Mouse (Mus musculus) C2C12 (cell line): ENCODE results near the gene Calcoco2. TPM values are rescaled to one million over a fixed set of nuclear protein-coding genes. Genes with fewer than 3 reads are reported as not detected.

Experiments
- H3K27me3 ChIP-seq: one replicate; pipeline ENCODE4 v1.6.1; 2011; ENCODE audit not compliant: control insufficient read depth, insufficient read depth, insufficient read length
- H3K36me3 ChIP-seq: one replicate; pipeline ENCODE4 v1.6.1; 2011; ENCODE audit not compliant: control insufficient read depth, insufficient read depth
- H3K4me3 ChIP-seq: one replicate; pipeline ENCODE4 v1.5.1; 2011; ENCODE audit warnings: mild to moderate bottlenecking, control low read depth; ENCODE audit not compliant: poor library complexity, insufficient read depth, severe bottlenecking
- H3K79me2 ChIP-seq: one replicate; pipeline ENCODE4 v1.6.1; 2011; ENCODE audit not compliant: control insufficient read depth, insufficient read depth
- H3K79me3 ChIP-seq: one replicate; pipeline ENCODE4 v1.6.1; 2011; ENCODE audit warnings: low read depth, control low read depth
- H3ac ChIP-seq: one replicate; pipeline ENCODE3; 2011; ENCODE audit warnings: low read depth; ENCODE audit not compliant: control insufficient read depth, insufficient read length
- CEBPB ChIP-seq: IDR thresholded peaks from one replicate; pipeline ENCODE4 v1.6.1; 2011; ENCODE audit warnings: low read depth, mild to moderate bottlenecking, control low read depth, moderate library complexity
- CTCF ChIP-seq: IDR thresholded peaks from one replicate; pipeline ENCODE4 v1.5.1; 2011; ENCODE audit not compliant: control insufficient read depth, insufficient read depth, insufficient read length
- FOSL1 ChIP-seq: IDR thresholded peaks from one replicate; pipeline ENCODE4 v1.8.0; 2011; ENCODE audit warnings: mild to moderate bottlenecking, low read length; ENCODE audit not compliant: poor library complexity, insufficient read depth, severe bottlenecking
- MAX ChIP-seq: IDR thresholded peaks from one replicate; pipeline ENCODE4 v1.6.1; 2011; ENCODE audit warnings: mild to moderate bottlenecking, control low read depth
- MYOD1 ChIP-seq: IDR thresholded peaks from one replicate; pipeline ENCODE4 v1.6.1; 2011; ENCODE audit warnings: low read depth; ENCODE audit not compliant: control insufficient read depth, insufficient read length
- MYOG ChIP-seq: IDR thresholded peaks from one replicate; pipeline ENCODE4 v1.6.1; 2011; ENCODE audit not compliant: control insufficient read depth, insufficient read length; ENCODE audit errors: extremely low read depth
- USF1 ChIP-seq: IDR thresholded peaks from one replicate; pipeline ENCODE4 v1.6.1; 2011; ENCODE audit warnings: low read depth, mild to moderate bottlenecking, control low read depth, moderate library complexity
- long read RNA-seq, 2 experiments: library from polyadenylated mRNA; unstranded; transcript quantifications; one replicate each; pipeline ENCODE4 v2.0.0; 2019 to 2020
- polyA plus RNA-seq: library from polyadenylated mRNA; unstranded; fragments of >200 nt; fragmentation: generic; extraction: Trizol; gene quantifications from one replicate; pipeline ENCODE4 v1.2.1, GENCODE M21; 2012; ENCODE audit warnings: missing spikeins

The Calcoco2 gene
- polyA plus RNA-seq, result 0.02 TPM
- long read RNA-seq, experiment 1, result 0 reads
- long read RNA-seq, experiment 2, result 0 reads

DNA sequence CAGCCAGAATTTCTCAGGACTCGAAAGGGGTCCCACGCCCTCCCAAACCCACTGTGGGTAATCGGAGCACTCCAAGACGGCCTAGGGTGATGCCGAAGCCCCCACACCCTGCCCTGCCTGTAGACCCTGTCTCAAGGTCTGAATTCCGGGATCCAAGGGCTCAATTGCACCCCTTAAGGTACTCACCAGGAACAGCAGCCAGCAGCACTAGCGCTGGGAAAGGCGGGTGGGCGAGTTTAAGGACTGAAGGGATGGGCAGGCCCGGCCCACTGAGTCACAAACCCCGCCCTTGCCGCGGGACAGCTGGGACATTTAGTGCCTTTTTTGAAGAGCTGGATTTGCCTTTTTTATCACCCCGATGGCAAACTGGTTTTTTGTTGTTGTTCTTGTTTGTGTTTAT, at the start of gene Calcoco2:
TSS of gene Calcoco2 (minus strand) at position 214 of the 400 bp plus-strand sequence.
- H3K27me3 ChIP-seq, result no peaks in the 10 kb centered on the region
- H3K79me3 ChIP-seq, result no peaks in the 10 kb centered on the region
- no peaks in the 10 kb centered on the region for H3K36me3 ChIP-seq
- no peak within 1 kb of the TSS for H3K4me3 ChIP-seq
- no peaks in the 10 kb centered on the region for H3K79me2 ChIP-seq
- TF ChIP-seq CTCF (no peak), FOSL1 (no peak), MAX (no peak), USF1 (no peak), MYOD1 (no peak), MYOG (no peak), CEBPB (no peak)
- H3ac ChIP-seq, result no peak within 1 kb of the TSS

DNA sequence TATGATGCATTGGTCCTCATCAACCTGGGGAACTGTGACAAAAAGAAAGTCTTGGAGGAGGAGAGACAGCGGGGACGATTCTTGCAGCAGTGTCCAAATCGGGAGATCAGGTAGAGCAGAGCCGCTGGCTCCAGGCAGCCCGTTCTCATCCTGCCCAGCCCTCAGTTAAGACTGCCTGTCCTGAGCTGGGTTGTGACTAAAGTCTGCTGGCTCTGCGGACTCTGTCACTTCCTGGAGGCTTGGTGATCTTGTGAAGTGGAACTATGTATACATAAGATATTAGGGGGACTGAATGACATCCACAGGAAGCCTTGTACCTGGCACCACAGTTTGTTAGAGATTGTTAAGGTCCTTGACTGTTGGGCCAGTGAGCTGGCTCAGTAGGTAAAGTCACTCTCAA, 35.7 kb upstream of the Calcoco2 start:
- no peak overlapping the region for H3K4me3 ChIP-seq
- H3K79me3 ChIP-seq, result no peaks in the 10 kb centered on the region
- no peaks in the 10 kb centered on the region for H3K79me2 ChIP-seq
- no peak overlapping the region for H3ac ChIP-seq
- H3K27me3 ChIP-seq, result peaks cover 40% of the 10 kb centered on the region
- H3K36me3 ChIP-seq, result no peaks in the 10 kb centered on the region
- TF ChIP-seq CEBPB, result no peak
- no peak for TF ChIP-seq MYOD1
- TF ChIP-seq MYOG, result no peak
- no peak for TF ChIP-seq CTCF

DNA sequence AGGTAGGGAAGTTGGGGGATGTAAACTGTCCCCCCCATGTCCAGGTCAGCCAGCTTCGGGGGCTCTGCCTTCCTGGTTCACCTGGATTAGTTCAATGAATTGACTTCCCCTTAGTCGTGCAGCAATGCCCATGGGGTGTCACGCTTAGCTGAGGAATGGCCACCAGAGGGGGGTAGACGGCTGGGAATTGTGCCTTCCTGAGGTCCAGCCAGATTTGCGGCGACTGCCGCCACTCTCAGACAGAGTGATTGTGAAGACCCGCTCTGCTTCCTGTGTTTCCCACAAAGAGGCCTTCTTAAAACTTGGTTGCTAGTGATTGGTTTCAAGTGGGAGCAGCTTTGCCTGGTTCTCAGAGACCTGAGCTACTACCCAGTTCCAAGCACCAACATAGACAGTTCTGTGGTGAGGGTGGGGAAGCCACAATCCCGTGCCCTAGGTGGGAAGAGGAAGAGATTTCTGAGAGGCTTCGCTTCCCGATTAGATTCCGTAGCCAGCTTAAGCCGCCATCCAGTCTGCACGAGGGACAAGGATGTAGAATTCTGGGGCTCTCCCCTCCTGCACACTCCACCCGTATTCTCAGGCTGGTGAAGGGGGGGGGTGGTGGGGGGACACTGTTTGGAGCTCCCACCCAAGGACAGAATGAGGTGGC, 34.0 kb upstream of the Calcoco2 start:
- TF ChIP-seq USF1, result no peak
- TF ChIP-seq MAX, result peak; percentile 16
- peak; percentile 70 for TF ChIP-seq CTCF
- no peaks in the 10 kb centered on the region for H3K79me3 ChIP-seq
- no peak overlapping the region for H3ac ChIP-seq
- H3K79me2 ChIP-seq, result no peaks in the 10 kb centered on the region
- H3K27me3 ChIP-seq, result peaks cover 25% of the 10 kb centered on the region
- no peak overlapping the region for H3K4me3 ChIP-seq
- H3K36me3 ChIP-seq, result no peaks in the 10 kb centered on the region

DNA sequence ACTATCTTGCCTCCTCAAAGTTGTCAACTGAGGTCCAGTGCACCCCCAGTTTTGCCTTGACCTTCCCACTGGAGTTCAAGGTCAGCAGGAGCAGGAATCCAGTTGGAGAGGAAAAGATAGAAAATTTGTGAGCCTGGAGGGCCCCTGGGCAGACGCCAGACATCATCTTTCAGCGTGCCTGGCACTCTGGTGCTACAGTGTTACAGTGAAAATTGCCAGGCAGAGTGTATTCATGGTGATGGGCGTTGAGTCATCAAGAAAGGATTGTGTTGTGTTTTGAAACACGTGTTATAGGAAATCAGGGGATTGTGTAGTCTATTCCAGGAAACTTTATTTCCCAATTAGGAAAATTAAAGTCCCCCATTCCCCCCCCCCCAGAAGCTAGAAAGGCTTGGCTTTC, 32.0 kb upstream of the Calcoco2 start:
- peaks cover 19% of the 10 kb centered on the region for H3K27me3 ChIP-seq
- H3K79me2 ChIP-seq, result no peaks in the 10 kb centered on the region
- H3K4me3 ChIP-seq, result no peak overlapping the region
- no peak overlapping the region for H3ac ChIP-seq
- no peaks in the 10 kb centered on the region for H3K79me3 ChIP-seq
- TF ChIP-seq USF1, result no peak
- TF ChIP-seq MYOD1, result no peak
- no peak for TF ChIP-seq CTCF
- no peak for TF ChIP-seq CEBPB
- no peak for TF ChIP-seq MAX
- TF ChIP-seq FOSL1, result no peak
- TF ChIP-seq MYOG, result no peak
- H3K36me3 ChIP-seq, result no peaks in the 10 kb centered on the region

DNA sequence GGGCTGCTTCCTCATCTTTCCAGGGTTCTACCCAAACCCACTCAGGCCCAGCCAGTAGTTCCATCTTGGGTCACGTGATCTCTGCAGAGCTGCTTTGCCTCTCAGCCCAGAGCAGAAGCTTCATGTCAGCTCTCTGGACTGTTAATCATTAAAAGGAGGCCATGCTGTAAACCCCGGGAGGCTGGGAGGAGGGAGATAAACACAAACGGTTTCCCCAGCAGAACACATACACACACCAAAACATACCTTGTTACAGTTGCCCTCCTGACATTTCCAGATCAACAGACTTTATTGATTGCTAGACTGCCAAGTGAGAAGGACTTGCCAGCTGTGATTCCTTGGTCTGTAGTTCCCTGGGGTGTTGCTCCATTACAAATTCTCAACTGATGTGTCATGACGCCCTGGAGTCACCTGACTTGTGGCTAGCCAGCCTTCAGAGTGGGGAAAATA, 29.0 kb upstream of the Calcoco2 start:
- Histone ChIP-seq H3K79me3 (no peaks in the 10 kb centered on the region), H3K79me2 (no peaks in the 10 kb centered on the region), H3ac (no peak overlapping the region), H3K4me3 (no peak overlapping the region), H3K36me3 (no peaks in the 10 kb centered on the region), H3K27me3 (peaks cover 5% of the 10 kb centered on the region)
- TF ChIP-seq CEBPB (peak; percentile 89), CTCF (no peak), FOSL1 (no peak), MAX (no peak), USF1 (peak; percentile 89), MYOD1 (peak; percentile 73), MYOG (no peak)

DNA sequence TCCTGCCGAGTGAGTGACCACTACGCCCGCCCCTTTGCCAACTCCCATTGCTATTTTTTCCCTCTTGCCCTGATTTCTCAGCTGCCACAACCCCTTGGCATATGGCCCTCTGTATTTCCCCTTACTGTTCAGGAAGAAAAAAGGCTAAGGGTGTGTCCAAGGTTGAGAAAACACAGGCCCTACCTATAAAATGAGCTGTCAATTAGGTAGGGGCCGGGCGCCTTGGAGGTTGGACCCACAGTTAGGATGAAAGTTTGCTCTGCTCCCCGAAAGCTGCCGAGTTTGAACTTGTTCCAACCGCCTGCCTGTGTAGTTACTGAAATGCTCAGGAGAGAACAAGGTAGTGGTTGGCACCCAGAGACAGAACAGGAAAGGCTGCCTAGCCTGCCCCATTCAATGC, 24.1 kb upstream of the Calcoco2 start:
- TF ChIP-seq CTCF (no peak), FOSL1 (no peak)
- Histone ChIP-seq H3K79me2 (no peaks in the 10 kb centered on the region), H3K4me3 (no peak overlapping the region), H3K27me3 (peaks cover 15% of the 10 kb centered on the region), H3K36me3 (no peaks in the 10 kb centered on the region), H3ac (no peak overlapping the region), H3K79me3 (no peaks in the 10 kb centered on the region)
